Mouse (Mus musculus): ENCODE results near the gene Gnb3. TPM values are rescaled to one million over a fixed set of nuclear protein-coding genes. Genes with fewer than 3 reads are reported as not detected.

The Gnb3 gene
- polyA plus RNA-seq, 1 experiment, result 0.84 TPM

GRCm38 (mm10) chr6:124879390-124879789 is 39.3 kb upstream of the Gnb3 start:
- WGBS, result 64% methylated on average over 6 of the region's 6 CpGs
- no peak overlapping the region for H3K27ac ChIP-seq (ENCODE audit: insufficient read depth, low read length)
- no peak overlapping the region for H3K4me3 ChIP-seq (replicated peaks; ENCODE audit: insufficient read depth, low read depth, low read length)
- H3K27me3 ChIP-seq (ENCODE audit: control insufficient read depth, insufficient read depth, low read length), result no peaks in the 10 kb centered on the region
- TF ChIP-seq POLR2A (IDR thresholded peaks at IDR 0.05; ENCODE audit: borderline replicate concordance, insufficient read depth, low read length), result no peak
- TF ChIP-seq CTCF (IDR thresholded peaks at IDR 0.05; ENCODE audit: borderline replicate concordance, insufficient read depth, low read depth, low read length), result no peak
- H3K4me1 ChIP-seq (ENCODE audit: control insufficient read depth, insufficient read depth, low read length), result no peaks in the 10 kb centered on the region
- no peak for DNase-seq

GRCm38 (mm10) chr6:124874348-124874747 is 34.3 kb upstream of the Gnb3 start:
- TF ChIP-seq CTCF (IDR thresholded peaks at IDR 0.05; ENCODE audit: borderline replicate concordance, insufficient read depth, low read depth, low read length) (no peak), POLR2A (IDR thresholded peaks at IDR 0.05; ENCODE audit: borderline replicate concordance, insufficient read depth, low read length) (no peak)
- DNase-seq, result no peak
- Histone ChIP-seq H3K4me3 (replicated peaks; ENCODE audit: insufficient read depth, low read depth, low read length) (no peak overlapping the region), H3K4me1 (ENCODE audit: control insufficient read depth, insufficient read depth, low read length) (no peaks in the 10 kb centered on the region), H3K27ac (ENCODE audit: insufficient read depth, low read length) (no peak overlapping the region), H3K27me3 (ENCODE audit: control insufficient read depth, insufficient read depth, low read length) (no peaks in the 10 kb centered on the region)
- 62% methylated on average over 2 of the region's 3 CpGs for WGBS

GRCm38 (mm10) chr6:124866560-124866959 is 26.5 kb upstream of the Gnb3 start:
- peaks cover 7% of the 10 kb centered on the region for H3K4me1 ChIP-seq (ENCODE audit: control insufficient read depth, insufficient read depth, low read length)
- H3K27ac ChIP-seq (ENCODE audit: insufficient read depth, low read length), result no peak overlapping the region
- no peaks in the 10 kb centered on the region for H3K27me3 ChIP-seq (ENCODE audit: control insufficient read depth, insufficient read depth, low read length)
- H3K4me3 ChIP-seq (replicated peaks; ENCODE audit: insufficient read depth, low read depth, low read length), result no peak overlapping the region
- no peak for TF ChIP-seq CTCF (IDR thresholded peaks at IDR 0.05; ENCODE audit: borderline replicate concordance, insufficient read depth, low read depth, low read length)
- no peak for TF ChIP-seq POLR2A (IDR thresholded peaks at IDR 0.05; ENCODE audit: borderline replicate concordance, insufficient read depth, low read length)
- DNase-seq, result no peak
- WGBS, result 50% methylated on average over 7 of the region's 7 CpGs

- H3K27me3 ChIP-seq (ENCODE audit: control insufficient read depth, insufficient read depth, low read length), result no peaks in the 10 kb centered on the region
- TF ChIP-seq CTCF (IDR thresholded peaks at IDR 0.05; ENCODE audit: borderline replicate concordance, insufficient read depth, low read depth, low read length) (no peak), POLR2A (IDR thresholded peaks at IDR 0.05; ENCODE audit: borderline replicate concordance, insufficient read depth, low read length) (no peak)
- H3K27ac ChIP-seq (ENCODE audit: insufficient read depth, low read length), result no peak overlapping the region
- H3K4me1 ChIP-seq (ENCODE audit: control insufficient read depth, insufficient read depth, low read length), result peaks cover 13% of the 10 kb centered on the region
- H3K4me3 ChIP-seq (replicated peaks; ENCODE audit: insufficient read depth, low read depth, low read length), result no peak overlapping the region
- WGBS, result 50% methylated on average over 18 of the region's 18 CpGs
- no peak for DNase-seq
These were observed 25.8 kb upstream of the Gnb3 start for GRCm38 (mm10) chr6:124865766-124866362.

- Histone ChIP-seq H3K4me3 (replicated peaks; ENCODE audit: insufficient read depth, low read depth, low read length) (peak within 1 kb of the TSS; percentile 100), H3K27ac (ENCODE audit: insufficient read depth, low read length) (peak within 1 kb of the TSS; percentile 98), H3K4me1 (ENCODE audit: control insufficient read depth, insufficient read depth, low read length) (peaks cover 26% of the 10 kb centered on the region), H3K27me3 (ENCODE audit: control insufficient read depth, insufficient read depth, low read length) (no peaks in the 10 kb centered on the region)
- TF ChIP-seq POLR2A (IDR thresholded peaks at IDR 0.05; ENCODE audit: borderline replicate concordance, insufficient read depth, low read length) (peak; percentile 57; the same call in 1 of the 2 replicates), CTCF (IDR thresholded peaks at IDR 0.05; ENCODE audit: borderline replicate concordance, insufficient read depth, low read depth, low read length) (peak; percentile 10; the same call in 1 of the 2 replicates)
- DNase-seq, result peak; percentile 81 to 82
- 1% methylated on average over 43 of the region's 43 CpGs for whole genome bisulfite sequencing
These were observed 23.7 kb upstream of the Gnb3 start, which contains the start of gene Gpr162 for GRCm38 (mm10) chr6:124863658-124864298. Gene Gpr162 (minus strand): TSS chr6:124863983.

- peak; percentile 52 to 63 for DNase-seq
These were observed 23.1 kb upstream of the Gnb3 start for GRCm38 (mm10) chr6:124863125-124863657.

GRCm38 (mm10) chr6:124862406-124863124 is 22.5 kb upstream of the Gnb3 start:
- no peaks in the 10 kb centered on the region for H3K27me3 ChIP-seq (ENCODE audit: control insufficient read depth, insufficient read depth, low read length)
- WGBS, result 2% methylated on average over 8 of the region's 8 CpGs
- DNase-seq, result peak; percentile 35 to 43
- H3K4me1 ChIP-seq (ENCODE audit: control insufficient read depth, insufficient read depth, low read length), result peaks cover 26% of the 10 kb centered on the region
- TF ChIP-seq POLR2A (IDR thresholded peaks at IDR 0.05; ENCODE audit: borderline replicate concordance, insufficient read depth, low read length) (0 out of 2 replicates have a peak, but pooled peaks have one; percentile 27), CTCF (IDR thresholded peaks at IDR 0.05; ENCODE audit: borderline replicate concordance, insufficient read depth, low read depth, low read length) (no peak)
- H3K27ac ChIP-seq (ENCODE audit: insufficient read depth, low read length), result peak overlapping the region; percentile 98
- peak overlapping the region; percentile 100 for H3K4me3 ChIP-seq (replicated peaks; ENCODE audit: insufficient read depth, low read depth, low read length)

More at GRCm38 (mm10) chr6:124863125-124863657, 23.1 kb upstream of the Gnb3 start:
- H3K27me3 ChIP-seq (ENCODE audit: control insufficient read depth, insufficient read depth, low read length), result no peaks in the 10 kb centered on the region
- H3K4me1 ChIP-seq (ENCODE audit: control insufficient read depth, insufficient read depth, low read length), result peaks cover 26% of the 10 kb centered on the region
- no peak for TF ChIP-seq CTCF (IDR thresholded peaks at IDR 0.05; ENCODE audit: borderline replicate concordance, insufficient read depth, low read depth, low read length)
- TF ChIP-seq POLR2A (IDR thresholded peaks at IDR 0.05; ENCODE audit: borderline replicate concordance, insufficient read depth, low read length), result 0 out of 2 replicates have a peak, but pooled peaks have one; percentile 6
- WGBS, result 0% methylated on average over 10 of the region's 16 CpGs
- H3K4me3 ChIP-seq (replicated peaks; ENCODE audit: insufficient read depth, low read depth, low read length), result peak overlapping the region; percentile 100
- peak overlapping the region; percentile 98 for H3K27ac ChIP-seq (ENCODE audit: insufficient read depth, low read length)
